Mouse (Mus musculus): ENCODE data around the gene Cgref1. TPM values are rescaled to one million over a fixed set of nuclear protein-coding genes. Genes with fewer than 3 reads are reported as not detected.

Cgref1 gene
- polyA plus RNA-seq, 1 experiment from 2014 or later, result 23.0 TPM

DNA sequence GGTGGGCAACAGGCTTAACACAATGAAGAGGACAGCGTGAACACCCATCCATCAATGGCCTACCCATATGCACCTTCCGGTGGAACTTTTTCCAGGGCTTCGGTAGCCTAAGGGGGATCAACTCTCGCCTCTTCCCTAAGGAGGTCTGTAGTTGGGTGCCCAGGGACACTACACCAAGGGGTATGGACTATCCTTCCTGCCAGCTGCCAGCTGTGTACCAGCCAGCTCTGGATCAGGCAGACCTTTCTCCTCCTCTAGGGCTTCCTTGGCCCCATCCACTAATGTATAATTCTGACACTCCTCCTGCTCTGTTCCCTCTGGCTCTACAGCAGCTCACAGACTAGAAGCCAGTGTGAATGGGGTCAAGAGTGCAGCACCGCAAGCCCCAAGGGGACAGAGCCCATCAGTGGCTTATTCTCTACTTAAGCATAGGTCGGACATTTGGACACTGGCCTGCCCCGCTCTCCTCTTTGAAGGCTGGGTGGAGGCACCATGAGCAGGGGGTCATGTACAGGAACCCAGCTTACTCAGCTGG lies 31.2 kb downstream of the Cgref1 start:
- H3K27me3 ChIP-seq, result no peaks in the 10 kb centered on the region
- H3K9me3 ChIP-seq, result no peaks in the 10 kb centered on the region
- H3K4me3 ChIP-seq (replicated peaks), result no peak overlapping the region
- WGBS, result 91% methylated on average over 7 of the region's 7 CpGs
- H3K27ac ChIP-seq, result peak overlapping the region; percentile 61; the same call in 1 of the 2 replicates
- no peak for ATAC-seq
- no peak overlapping the region for H3K9ac ChIP-seq (replicated peaks)
- peaks cover 32% of the 10 kb centered on the region for H3K4me1 ChIP-seq (replicated peaks)
- 0 out of 2 replicates have a peak overlapping the region, but pooled peaks have one; percentile 9 for H3K4me2 ChIP-seq (replicated peaks)
- no peaks in the 10 kb centered on the region for H3K36me3 ChIP-seq

DNA sequence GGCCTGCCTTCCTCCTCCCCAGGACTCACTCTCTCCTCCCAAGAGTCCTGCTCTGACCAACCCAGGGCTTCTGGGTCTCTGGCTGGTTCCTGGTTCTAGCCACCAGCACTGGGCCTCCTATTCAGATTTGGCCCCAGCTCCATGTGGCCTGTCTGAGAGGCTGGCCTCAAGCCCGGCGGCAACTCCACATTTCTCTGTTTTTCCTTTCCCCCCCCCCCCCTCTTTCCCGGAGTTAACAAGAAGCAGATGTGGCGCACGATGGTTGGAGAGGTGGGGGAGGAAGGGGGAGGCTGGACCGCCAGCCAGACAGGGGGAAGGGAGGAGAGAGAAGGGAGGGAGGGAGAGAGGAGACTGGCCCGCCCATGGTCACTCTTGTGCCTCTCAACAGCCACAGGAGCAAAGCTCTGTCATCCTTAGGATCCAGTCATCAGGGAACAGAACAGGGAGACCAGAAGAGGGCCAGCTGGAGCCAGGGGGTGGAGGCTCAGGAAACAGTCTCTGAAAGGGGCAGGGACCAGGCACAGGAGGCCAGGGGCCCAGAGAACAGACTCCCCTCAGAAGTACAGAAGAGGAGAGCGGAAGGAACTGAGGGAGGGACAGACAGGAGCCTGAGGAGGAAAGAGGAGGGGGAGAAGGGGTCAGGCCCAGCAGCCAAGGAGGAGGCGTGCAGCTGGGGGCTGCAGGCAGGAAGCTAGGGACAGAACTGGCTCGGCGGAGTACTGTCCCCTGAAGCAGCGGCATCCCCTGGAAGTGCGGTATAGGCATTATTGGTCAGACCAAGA lies 32.1 kb downstream of the Cgref1 start, which contains the start of gene Emilin1:
Gene Emilin1, plus strand, starts transcription at position 343 of the 782 bp plus-strand sequence.
- ATAC-seq, result 0 out of 2 replicates have a peak, but pooled peaks have one; percentile 6
- peak within 1 kb of the TSS; percentile 9; the same call in 1 of the 2 replicates for H3K4me2 ChIP-seq (replicated peaks)
- no peaks in the 10 kb centered on the region for H3K27me3 ChIP-seq
- 26% methylated on average over 13 of the region's 13 CpGs for WGBS
- peaks cover 40% of the 10 kb centered on the region for H3K4me1 ChIP-seq (replicated peaks)
- peak within 1 kb of the TSS; percentile 26; the same call in 1 of the 2 replicates for H3K9ac ChIP-seq (replicated peaks)
- H3K4me3 ChIP-seq (replicated peaks), result no peak within 1 kb of the TSS
- no peaks in the 10 kb centered on the region for H3K36me3 ChIP-seq
- peak within 1 kb of the TSS; percentile 61 for H3K27ac ChIP-seq
- no peaks in the 10 kb centered on the region for H3K9me3 ChIP-seq

DNA sequence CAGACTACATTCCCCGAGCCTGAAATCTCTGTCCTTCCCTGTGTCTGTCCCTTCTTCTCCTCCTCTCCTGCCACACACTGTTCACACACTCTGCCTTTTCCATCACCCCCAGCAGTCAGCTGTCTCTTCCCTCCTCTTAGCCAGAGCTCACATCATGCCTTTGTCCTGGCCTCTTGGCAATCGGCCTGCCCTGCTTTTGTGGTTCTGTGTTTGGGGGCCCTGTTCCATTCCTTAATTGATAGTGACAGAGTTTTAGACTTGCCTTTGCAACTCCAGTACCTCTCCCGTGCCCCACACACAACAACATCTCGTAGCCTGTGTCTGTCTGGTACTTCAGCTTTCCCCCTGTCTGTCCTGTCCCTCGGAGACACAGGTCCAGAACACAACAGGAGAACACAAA lies 33.2 kb downstream of the Cgref1 start:
- peak overlapping the region; percentile 61 for H3K27ac ChIP-seq
- H3K9me3 ChIP-seq, result no peaks in the 10 kb centered on the region
- whole genome bisulfite sequencing, result 50% methylated on average over 5 of the region's 5 CpGs
- H3K4me3 ChIP-seq (replicated peaks), result no peak overlapping the region
- no peaks in the 10 kb centered on the region for H3K36me3 ChIP-seq
- peaks cover 44% of the 10 kb centered on the region for H3K4me1 ChIP-seq (replicated peaks)
- H3K9ac ChIP-seq (replicated peaks), result no peak overlapping the region
- no peak overlapping the region for H3K4me2 ChIP-seq (replicated peaks)
- H3K27me3 ChIP-seq, result no peaks in the 10 kb centered on the region
- ATAC-seq, result no peak

DNA sequence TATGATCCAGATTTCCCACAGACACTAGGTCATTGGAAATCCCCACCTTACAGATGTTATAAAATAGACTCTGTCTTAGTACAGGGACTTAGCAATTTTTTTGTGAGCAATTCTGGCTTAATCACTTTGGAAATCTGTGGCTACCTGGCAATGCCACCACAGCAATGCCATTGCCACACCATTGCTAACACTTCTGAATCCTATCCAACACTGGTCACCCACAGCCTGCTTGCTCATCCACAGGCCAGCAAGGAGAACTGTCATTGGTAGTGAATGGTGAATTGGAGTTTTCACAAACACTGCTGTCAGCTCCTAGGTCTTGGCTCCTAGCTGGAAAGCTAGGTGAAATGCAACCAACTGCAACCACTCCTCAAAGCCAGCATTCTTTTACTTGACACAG lies 34.9 kb downstream of the Cgref1 start:
- no peak overlapping the region for H3K27ac ChIP-seq
- ATAC-seq, result no peak
- H3K36me3 ChIP-seq, result peaks cover 7% of the 10 kb centered on the region
- no peak overlapping the region for H3K9ac ChIP-seq (replicated peaks)
- H3K4me1 ChIP-seq (replicated peaks), result peaks cover 53% of the 10 kb centered on the region
- H3K9me3 ChIP-seq, result no peaks in the 10 kb centered on the region
- H3K27me3 ChIP-seq, result no peaks in the 10 kb centered on the region
- H3K4me3 ChIP-seq (replicated peaks), result no peak overlapping the region
- H3K4me2 ChIP-seq (replicated peaks), result no peak overlapping the region

DNA sequence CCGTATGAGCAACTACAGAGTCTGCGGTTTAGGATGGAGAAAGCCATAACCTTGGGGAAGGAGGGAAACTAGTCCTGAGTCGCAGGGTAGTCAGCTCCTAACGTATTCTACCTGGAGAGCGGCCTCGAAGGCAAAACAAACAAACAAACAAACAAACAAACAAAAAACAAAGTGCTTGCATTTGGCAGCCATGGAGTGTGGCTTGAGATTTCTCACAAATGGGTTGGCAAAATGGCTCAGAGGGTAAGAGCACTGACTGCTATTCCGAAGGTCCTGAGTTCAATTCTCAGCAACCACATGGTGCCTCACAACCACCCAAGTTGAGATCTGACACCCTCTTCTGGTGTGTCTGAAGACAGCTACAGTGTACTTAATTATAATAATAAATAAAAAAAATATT lies 35.5 kb downstream of the Cgref1 start:
- Histone ChIP-seq H3K27me3 (no peaks in the 10 kb centered on the region), H3K27ac (no peak overlapping the region), H3K36me3 (peaks cover 13% of the 10 kb centered on the region), H3K9me3 (no peaks in the 10 kb centered on the region), H3K9ac (replicated peaks) (no peak overlapping the region), H3K4me1 (replicated peaks) (peaks cover 56% of the 10 kb centered on the region), H3K4me2 (replicated peaks) (no peak overlapping the region), H3K4me3 (replicated peaks) (no peak overlapping the region)
- no peak for ATAC-seq
- 87% methylated on average over 7 of the region's 7 CpGs for WGBS

DNA sequence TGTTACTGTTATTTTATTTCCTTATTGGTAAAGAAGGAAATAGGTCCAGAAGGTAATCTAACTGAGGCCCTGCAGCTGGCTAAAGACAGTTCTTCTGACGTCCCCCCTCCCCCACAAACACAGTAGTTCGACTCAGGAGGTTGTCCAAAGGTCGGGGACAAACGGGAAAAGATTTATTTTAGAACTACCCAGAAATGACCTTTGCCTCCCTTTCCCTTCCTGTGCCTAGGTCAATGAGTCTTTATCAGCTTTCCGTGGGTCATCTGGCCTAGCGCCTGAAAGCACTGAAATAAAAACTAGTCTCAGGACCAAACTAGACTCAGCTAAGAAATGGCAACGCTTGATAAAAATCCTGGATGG lies 36.1 kb downstream of the Cgref1 start:
- 69% methylated on average over 7 of the region's 7 CpGs for WGBS
- H3K4me3 ChIP-seq (replicated peaks), result no peak overlapping the region
- no peaks in the 10 kb centered on the region for H3K27me3 ChIP-seq
- H3K27ac ChIP-seq, result no peak overlapping the region
- peaks cover 58% of the 10 kb centered on the region for H3K4me1 ChIP-seq (replicated peaks)
- no peak for ATAC-seq
- H3K9me3 ChIP-seq, result no peaks in the 10 kb centered on the region
- H3K36me3 ChIP-seq, result peaks cover 19% of the 10 kb centered on the region
- H3K9ac ChIP-seq (replicated peaks), result no peak overlapping the region
- no peak overlapping the region for H3K4me2 ChIP-seq (replicated peaks)

DNA sequence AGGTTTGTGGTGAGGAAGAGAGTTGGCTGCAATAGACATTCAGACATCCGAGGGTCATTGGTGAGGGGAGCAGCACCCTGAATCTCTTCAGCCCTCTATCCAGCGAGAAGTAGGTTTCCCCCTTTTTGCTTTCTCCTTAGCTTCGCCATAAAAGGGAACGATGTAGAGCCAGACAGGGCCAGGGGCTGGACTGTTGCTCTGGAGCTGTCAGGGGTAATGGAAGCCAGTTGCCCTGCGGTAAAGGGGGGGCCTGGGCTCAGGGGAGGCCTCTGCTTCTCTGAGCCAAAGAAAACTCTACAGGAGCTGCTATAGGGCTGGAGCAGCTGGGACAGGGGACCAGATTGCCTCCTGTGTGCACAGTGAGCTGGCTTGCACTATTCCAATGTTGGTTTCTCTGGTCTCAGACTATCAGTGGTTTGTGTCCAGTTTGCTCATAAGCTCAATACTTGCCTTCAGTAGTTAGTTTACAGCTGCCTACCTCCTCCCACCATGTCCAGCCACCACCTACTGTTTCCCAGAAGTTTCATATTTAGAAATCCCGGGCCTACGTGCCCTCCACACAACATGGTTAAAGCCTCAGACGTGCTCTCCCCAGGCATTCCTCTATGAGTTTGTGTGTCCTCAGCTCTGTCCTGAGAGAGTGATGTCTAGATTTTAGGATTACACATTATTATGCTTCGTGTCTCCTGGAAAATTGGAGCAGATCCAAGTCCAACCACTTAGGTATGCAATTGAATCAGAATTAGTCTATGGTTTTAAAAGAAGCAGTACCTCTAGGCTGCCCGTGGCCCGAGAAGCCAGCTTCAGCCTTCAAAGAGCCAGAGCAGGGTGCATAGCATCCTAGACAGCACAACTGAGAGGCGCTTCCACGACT lies 36.7 kb downstream of the Cgref1 start:
- Histone ChIP-seq H3K4me3 (replicated peaks) (peak overlapping the region; percentile 74), H3K9ac (replicated peaks) (peak overlapping the region; percentile 81; the same call in 1 of the 2 replicates), H3K27ac (0 out of 2 replicates have a peak overlapping the region, but pooled peaks have one; percentile 81), H3K36me3 (peaks cover 25% of the 10 kb centered on the region), H3K27me3 (no peaks in the 10 kb centered on the region), H3K9me3 (no peaks in the 10 kb centered on the region), H3K4me1 (replicated peaks) (peaks cover 54% of the 10 kb centered on the region), H3K4me2 (replicated peaks) (peak overlapping the region; percentile 93)
- ATAC-seq, result peak; percentile 6; the same call in 1 of the 2 replicates
- 58% methylated on average over 13 of the region's 13 CpGs for WGBS

DNA sequence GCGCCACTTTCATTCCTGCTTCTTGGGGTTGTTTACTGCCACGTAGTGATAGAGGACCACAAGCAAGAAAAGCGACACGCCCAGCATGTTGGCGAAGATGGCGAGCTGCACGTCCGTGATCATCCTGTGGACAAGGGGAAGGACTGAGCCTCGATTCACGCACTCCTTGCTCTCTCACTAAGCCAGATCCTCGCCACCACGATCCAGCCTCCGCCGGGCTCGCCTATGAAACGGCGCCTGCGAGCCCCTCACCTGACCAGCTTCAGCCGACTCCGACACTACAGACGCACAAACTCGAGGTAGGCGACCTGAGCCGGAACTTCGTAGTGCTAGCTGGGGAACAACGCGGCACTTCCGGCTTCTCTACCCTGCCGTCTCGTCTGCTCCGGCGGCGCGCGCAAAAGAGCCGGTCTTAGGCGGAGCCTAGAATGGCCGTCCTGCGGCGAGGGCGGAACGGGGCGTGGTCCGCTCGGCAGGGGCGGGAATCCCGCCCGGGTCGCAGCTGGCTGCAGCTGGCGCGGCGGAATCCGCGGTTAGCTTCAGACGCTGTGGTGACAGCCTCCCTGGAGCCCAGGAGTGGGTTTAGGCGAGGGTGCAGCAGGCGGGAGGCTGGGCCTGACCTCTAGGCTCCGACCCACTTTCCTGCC lies 37.9 kb downstream of the Cgref1 start, which contains the start of gene Ost4:
Gene Ost4, minus strand, starts transcription at position 376 of the 647 bp plus-strand sequence.
- peaks cover 37% of the 10 kb centered on the region for H3K36me3 ChIP-seq
- WGBS, result under 1% methylated on average over 58 of the region's 58 CpGs
- no peaks in the 10 kb centered on the region for H3K27me3 ChIP-seq
- peak; percentile 96 for ATAC-seq
- peaks cover 43% of the 10 kb centered on the region for H3K4me1 ChIP-seq (replicated peaks)
- H3K4me2 ChIP-seq (replicated peaks), result peak within 1 kb of the TSS; percentile 93
- peak within 1 kb of the TSS; percentile 81 for H3K27ac ChIP-seq
- H3K9ac ChIP-seq (replicated peaks), result peak within 1 kb of the TSS; percentile 81
- H3K9me3 ChIP-seq, result no peaks in the 10 kb centered on the region
- H3K4me3 ChIP-seq (replicated peaks), result peak within 1 kb of the TSS; percentile 74

DNA sequence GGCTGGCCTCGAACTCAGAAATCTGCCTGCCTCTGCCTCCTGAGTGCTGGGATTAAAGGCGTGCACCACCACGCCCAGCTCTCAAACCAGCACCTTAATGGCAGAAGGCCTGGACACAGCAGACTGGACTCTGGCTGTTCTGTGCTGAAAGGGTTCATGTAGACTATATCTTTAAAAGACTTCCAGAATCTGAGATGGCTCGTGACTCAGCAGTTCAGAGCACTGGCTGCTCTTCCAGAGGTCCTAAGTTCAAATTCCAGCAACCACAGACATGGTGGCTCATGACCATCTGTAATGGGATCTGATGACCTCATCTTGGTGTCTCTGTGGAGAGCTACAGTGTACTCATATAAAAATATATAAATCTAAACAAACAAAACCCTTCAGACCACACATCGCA lies 43.5 kb downstream of the Cgref1 start:
- no peak overlapping the region for H3K27ac ChIP-seq
- H3K36me3 ChIP-seq, result peaks cover 75% of the 10 kb centered on the region
- H3K4me1 ChIP-seq (replicated peaks), result peaks cover 22% of the 10 kb centered on the region
- H3K27me3 ChIP-seq, result no peaks in the 10 kb centered on the region
- 96% methylated on average over 5 of the region's 5 CpGs for WGBS
- no peak overlapping the region for H3K9ac ChIP-seq (replicated peaks)
- ATAC-seq, result no peak
- H3K9me3 ChIP-seq, result no peaks in the 10 kb centered on the region
- no peak overlapping the region for H3K4me2 ChIP-seq (replicated peaks)
- no peak overlapping the region for H3K4me3 ChIP-seq (replicated peaks)

DNA sequence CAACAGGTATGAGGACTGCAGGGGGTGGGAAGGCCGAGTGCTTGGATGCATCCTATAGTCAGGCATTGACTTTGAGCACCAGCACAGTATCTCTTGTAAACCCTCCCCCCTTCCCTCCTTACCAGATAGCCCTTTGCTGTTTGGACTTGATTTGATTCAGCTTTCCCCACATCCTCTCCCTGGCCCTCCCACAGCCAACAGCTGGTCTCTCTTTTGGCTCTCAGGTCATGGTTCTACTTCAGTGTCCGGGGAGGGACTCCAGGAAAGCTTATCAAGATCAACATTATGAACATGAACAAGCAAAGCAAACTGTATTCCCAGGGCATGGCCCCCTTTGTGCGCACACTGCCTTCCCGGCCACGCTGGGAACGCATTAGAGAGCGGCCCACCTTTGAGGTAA lies 55.0 kb downstream of the Cgref1 start:
- H3K4me1 ChIP-seq (replicated peaks), result peaks cover 25% of the 10 kb centered on the region
- no peak for ATAC-seq
- peak overlapping the region; percentile 64 for H3K4me2 ChIP-seq (replicated peaks)
- H3K4me3 ChIP-seq (replicated peaks), result peak overlapping the region; percentile 77
- H3K27me3 ChIP-seq, result no peaks in the 10 kb centered on the region
- WGBS, result 87% methylated on average over 7 of the region's 7 CpGs
- no peak overlapping the region for H3K27ac ChIP-seq
- H3K36me3 ChIP-seq, result peaks cover 49% of the 10 kb centered on the region
- H3K9me3 ChIP-seq, result no peaks in the 10 kb centered on the region
- H3K9ac ChIP-seq (replicated peaks), result peak overlapping the region; percentile 86

DNA sequence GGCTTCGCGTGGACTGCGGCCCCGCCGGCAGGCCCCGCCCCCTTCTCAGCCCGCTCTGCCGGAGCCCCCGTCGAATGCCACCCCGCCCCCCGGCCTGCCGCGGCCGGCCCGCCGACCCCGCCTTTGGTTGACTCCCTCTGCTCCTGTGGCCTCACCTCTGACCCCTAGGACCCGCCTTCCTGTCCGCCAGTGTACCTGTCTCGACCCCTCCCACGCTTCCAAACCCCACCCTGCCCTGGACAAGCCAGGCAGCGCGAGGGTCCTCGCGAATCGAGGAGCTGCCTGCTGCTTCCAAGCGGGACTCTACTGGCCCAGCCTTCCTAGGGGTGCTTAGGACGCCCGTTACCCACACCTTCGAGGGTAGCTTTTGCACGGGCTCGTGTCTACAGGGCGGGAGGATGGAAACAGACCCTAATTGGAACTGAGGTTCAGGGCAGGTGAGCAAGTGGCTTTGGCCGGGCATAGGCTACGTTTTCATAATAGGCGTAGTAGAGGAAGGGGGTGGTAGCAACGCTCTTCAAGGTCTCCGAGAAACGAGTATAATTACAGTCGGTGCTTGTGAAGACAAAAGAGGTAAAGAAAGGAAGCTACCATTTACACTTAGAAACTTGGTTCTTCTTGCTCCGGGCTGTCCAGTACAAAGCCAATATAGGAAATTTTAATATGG lies 56.2 kb downstream of the Cgref1 start:
- Histone ChIP-seq H3K27ac (peak overlapping the region; percentile 96), H3K36me3 (peaks cover 37% of the 10 kb centered on the region), H3K27me3 (no peaks in the 10 kb centered on the region), H3K4me3 (replicated peaks) (peak overlapping the region; percentile 77), H3K4me1 (replicated peaks) (peaks cover 25% of the 10 kb centered on the region), H3K4me2 (replicated peaks) (peak overlapping the region; percentile 64), H3K9me3 (no peaks in the 10 kb centered on the region), H3K9ac (replicated peaks) (peak overlapping the region; percentile 86)
- WGBS, result 1% methylated on average over 31 of the region's 42 CpGs
- peak; percentile 37 for ATAC-seq

All from midbrain, embryonic 13.5 days (tissue).